Mouse (Mus musculus) ES-Bruce4 (cell line): ENCODE results near the gene Laptm4a.

Experiments
- CTCF ChIP-seq: IDR thresholded peaks from one replicate; pipeline ENCODE4 v1.8.1; 2011; ENCODE audit warnings: low read depth, low read length
- EP300 ChIP-seq: IDR thresholded peaks from 2 replicates; pipeline ENCODE4 v1.6.1; 2011; ENCODE audit warnings: low read depth, low read length; ENCODE audit not compliant: insufficient read depth
- POLR2A ChIP-seq: IDR thresholded peaks from one replicate; pipeline ENCODE4 v1.8.1; 2011; ENCODE audit warnings: low read length; ENCODE audit not compliant: insufficient read depth

GRCm38 (mm10) chr12:8941131-8941615 is 19.7 kb downstream of the Laptm4a start:
- TF ChIP-seq CTCF = no peak
- TF ChIP-seq POLR2A = no peak
- peak; percentile 91 for TF ChIP-seq EP300
